Mouse (Mus musculus): ENCODE measurements at regions not wholly inside any gene's neighbourhood (a gene's known extent, or its start where the extent isn't known, plus 50 kb on each side); places are given as distances from the start of the nearest gene placed in this dataset.
A peak's percentile ranks its signal among the peaks of the same experiment; 100 is the strongest.

GRCm38 (mm10) chr17:44423471-44423985 lies 235.1 kb downstream of the Clic5 start:
- ATAC-seq (ENCODE audit: insufficient number of reproducible peaks, insufficient read depth, low FRiP score, low read depth), result no peak
- no peaks in the 10 kb centered on the region for H3K27me3 ChIP-seq (ENCODE audit: control insufficient read depth, insufficient read depth, low read length)
- H3K4me3 ChIP-seq (ENCODE audit: low read depth, low read length), result no peak overlapping the region
- no peaks in the 10 kb centered on the region for H3K9me3 ChIP-seq (ENCODE audit: control insufficient read depth, low read depth, low read length)
- H3K36me3 ChIP-seq (ENCODE audit: control insufficient read depth, insufficient read depth, low read length), result no peaks in the 10 kb centered on the region
- H3K4me2 ChIP-seq (replicated peaks; ENCODE audit: low read depth, low read length), result no peak overlapping the region
- 86% methylated on average over 5 of the region's 5 CpGs for WGBS
- 0 out of 2 replicates have a peak, but pooled peaks cover 4% of the 10 kb centered on the region for H3K4me1 ChIP-seq (ENCODE audit: control insufficient read depth, insufficient read depth, low read length)
- no peak overlapping the region for H3K9ac ChIP-seq (replicated peaks; ENCODE audit: low read depth, low read length)
- H3K27ac ChIP-seq (ENCODE audit: low read length), result no peak overlapping the region

- no peak for ATAC-seq (ENCODE audit: insufficient number of reproducible peaks, insufficient read depth, low FRiP score, low read depth)
- H3K9me3 ChIP-seq (ENCODE audit: control insufficient read depth, low read depth, low read length), result no peaks in the 10 kb centered on the region
- no peak overlapping the region for H3K4me2 ChIP-seq (replicated peaks; ENCODE audit: low read depth, low read length)
- no peaks in the 10 kb centered on the region for H3K27me3 ChIP-seq (ENCODE audit: control insufficient read depth, insufficient read depth, low read length)
- H3K9ac ChIP-seq (replicated peaks; ENCODE audit: low read depth, low read length), result no peak overlapping the region
- H3K4me3 ChIP-seq (ENCODE audit: low read depth, low read length), result no peak overlapping the region
- H3K36me3 ChIP-seq (ENCODE audit: control insufficient read depth, insufficient read depth, low read length), result no peaks in the 10 kb centered on the region
- H3K27ac ChIP-seq (ENCODE audit: low read length), result 0 out of 2 replicates have a peak overlapping the region, but pooled peaks have one; percentile 10
- H3K4me1 ChIP-seq (ENCODE audit: control insufficient read depth, insufficient read depth, low read length), result no peaks in the 10 kb centered on the region; the same call in 1 of the 2 replicates
- WGBS, result 30% methylated on average over 4 of the region's 4 CpGs
These were observed 244.3 kb downstream of the Clic5 start for GRCm38 (mm10) chr17:44432524-44433295.

- Histone ChIP-seq H3K27me3 (ENCODE audit: control insufficient read depth, insufficient read depth, low read length) (no peaks in the 10 kb centered on the region), H3K9ac (replicated peaks; ENCODE audit: low read depth, low read length) (no peak overlapping the region), H3K27ac (ENCODE audit: low read length) (no peak overlapping the region), H3K4me1 (ENCODE audit: control insufficient read depth, insufficient read depth, low read length) (no peaks in the 10 kb centered on the region; the same call in 1 of the 2 replicates), H3K4me3 (ENCODE audit: low read depth, low read length) (no peak overlapping the region), H3K4me2 (replicated peaks; ENCODE audit: low read depth, low read length) (no peak overlapping the region), H3K36me3 (ENCODE audit: control insufficient read depth, insufficient read depth, low read length) (no peaks in the 10 kb centered on the region), H3K9me3 (ENCODE audit: control insufficient read depth, low read depth, low read length) (no peaks in the 10 kb centered on the region)
- no peak for ATAC-seq (ENCODE audit: insufficient number of reproducible peaks, insufficient read depth, low FRiP score, low read depth)
These were observed 244.9 kb downstream of the Clic5 start for GRCm38 (mm10) chr17:44433296-44433653.

GRCm38 (mm10) chr17:44436536-44437043 lies 248.2 kb downstream of the Clic5 start:
- H3K36me3 ChIP-seq (ENCODE audit: control insufficient read depth, insufficient read depth, low read length), result no peaks in the 10 kb centered on the region
- no peak overlapping the region for H3K27ac ChIP-seq (ENCODE audit: low read length)
- H3K4me3 ChIP-seq (ENCODE audit: low read depth, low read length), result no peak overlapping the region
- H3K27me3 ChIP-seq (ENCODE audit: control insufficient read depth, insufficient read depth, low read length), result no peaks in the 10 kb centered on the region
- no peak overlapping the region for H3K9ac ChIP-seq (replicated peaks; ENCODE audit: low read depth, low read length)
- no peak for ATAC-seq (ENCODE audit: insufficient number of reproducible peaks, insufficient read depth, low FRiP score, low read depth)
- no peak overlapping the region for H3K4me2 ChIP-seq (replicated peaks; ENCODE audit: low read depth, low read length)
- no peaks in the 10 kb centered on the region for H3K9me3 ChIP-seq (ENCODE audit: control insufficient read depth, low read depth, low read length)
- H3K4me1 ChIP-seq (ENCODE audit: control insufficient read depth, insufficient read depth, low read length), result no peaks in the 10 kb centered on the region; the same call in 1 of the 2 replicates
- 88% methylated on average over 9 of the region's 9 CpGs for WGBS

GRCm38 (mm10) chr17:44438526-44438925 lies 250.1 kb downstream of the Clic5 start:
- no peak overlapping the region for H3K9ac ChIP-seq (replicated peaks; ENCODE audit: low read depth, low read length)
- H3K27me3 ChIP-seq (ENCODE audit: control insufficient read depth, insufficient read depth, low read length), result no peaks in the 10 kb centered on the region
- H3K27ac ChIP-seq (ENCODE audit: low read length), result no peak overlapping the region
- H3K4me1 ChIP-seq (ENCODE audit: control insufficient read depth, insufficient read depth, low read length), result no peaks in the 10 kb centered on the region
- no peaks in the 10 kb centered on the region for H3K36me3 ChIP-seq (ENCODE audit: control insufficient read depth, insufficient read depth, low read length)
- ATAC-seq (ENCODE audit: insufficient number of reproducible peaks, insufficient read depth, low FRiP score, low read depth), result no peak
- no peaks in the 10 kb centered on the region for H3K9me3 ChIP-seq (ENCODE audit: control insufficient read depth, low read depth, low read length)
- no peak overlapping the region for H3K4me2 ChIP-seq (replicated peaks; ENCODE audit: low read depth, low read length)
- no peak overlapping the region for H3K4me3 ChIP-seq (ENCODE audit: low read depth, low read length)

- H3K9me3 ChIP-seq (ENCODE audit: control insufficient read depth, low read depth, low read length), result no peaks in the 10 kb centered on the region
- WGBS, result 31% methylated on average over 11 of the region's 11 CpGs
- no peak overlapping the region for H3K4me2 ChIP-seq (replicated peaks; ENCODE audit: low read depth, low read length)
- no peak overlapping the region for H3K27ac ChIP-seq (ENCODE audit: low read length)
- H3K4me3 ChIP-seq (ENCODE audit: low read depth, low read length), result no peak overlapping the region
- no peaks in the 10 kb centered on the region for H3K36me3 ChIP-seq (ENCODE audit: control insufficient read depth, insufficient read depth, low read length)
- no peak for ATAC-seq (ENCODE audit: insufficient number of reproducible peaks, insufficient read depth, low FRiP score, low read depth)
- no peaks in the 10 kb centered on the region for H3K27me3 ChIP-seq (ENCODE audit: control insufficient read depth, insufficient read depth, low read length)
- H3K9ac ChIP-seq (replicated peaks; ENCODE audit: low read depth, low read length), result no peak overlapping the region
- H3K4me1 ChIP-seq (ENCODE audit: control insufficient read depth, insufficient read depth, low read length), result no peaks in the 10 kb centered on the region
These were observed 255.1 kb downstream of the Clic5 start for GRCm38 (mm10) chr17:44443460-44443859.

GRCm38 (mm10) chr17:44445361-44445760 lies 257.0 kb downstream of the Clic5 start:
- WGBS, result 59% methylated on average over 3 of the region's 3 CpGs
- Histone ChIP-seq H3K27ac (ENCODE audit: low read length) (no peak overlapping the region), H3K4me2 (replicated peaks; ENCODE audit: low read depth, low read length) (no peak overlapping the region), H3K27me3 (ENCODE audit: control insufficient read depth, insufficient read depth, low read length) (no peaks in the 10 kb centered on the region), H3K9ac (replicated peaks; ENCODE audit: low read depth, low read length) (no peak overlapping the region), H3K36me3 (ENCODE audit: control insufficient read depth, insufficient read depth, low read length) (no peaks in the 10 kb centered on the region), H3K4me3 (ENCODE audit: low read depth, low read length) (no peak overlapping the region), H3K9me3 (ENCODE audit: control insufficient read depth, low read depth, low read length) (no peaks in the 10 kb centered on the region), H3K4me1 (ENCODE audit: control insufficient read depth, insufficient read depth, low read length) (0 out of 2 replicates have a peak, but pooled peaks cover 4% of the 10 kb centered on the region)
- no peak for ATAC-seq (ENCODE audit: insufficient number of reproducible peaks, insufficient read depth, low FRiP score, low read depth)
